Mouse (Mus musculus): Measurements from ENCODE around the gene Reep3. TPM values are rescaled to one million over a fixed set of nuclear protein-coding genes. Genes with fewer than 3 reads are reported as not detected.

Reep3 gene
- polyA plus RNA-seq (2012; rRNA removed), result 31.4 and 32.0 TPM in 2 replicates

DNA sequence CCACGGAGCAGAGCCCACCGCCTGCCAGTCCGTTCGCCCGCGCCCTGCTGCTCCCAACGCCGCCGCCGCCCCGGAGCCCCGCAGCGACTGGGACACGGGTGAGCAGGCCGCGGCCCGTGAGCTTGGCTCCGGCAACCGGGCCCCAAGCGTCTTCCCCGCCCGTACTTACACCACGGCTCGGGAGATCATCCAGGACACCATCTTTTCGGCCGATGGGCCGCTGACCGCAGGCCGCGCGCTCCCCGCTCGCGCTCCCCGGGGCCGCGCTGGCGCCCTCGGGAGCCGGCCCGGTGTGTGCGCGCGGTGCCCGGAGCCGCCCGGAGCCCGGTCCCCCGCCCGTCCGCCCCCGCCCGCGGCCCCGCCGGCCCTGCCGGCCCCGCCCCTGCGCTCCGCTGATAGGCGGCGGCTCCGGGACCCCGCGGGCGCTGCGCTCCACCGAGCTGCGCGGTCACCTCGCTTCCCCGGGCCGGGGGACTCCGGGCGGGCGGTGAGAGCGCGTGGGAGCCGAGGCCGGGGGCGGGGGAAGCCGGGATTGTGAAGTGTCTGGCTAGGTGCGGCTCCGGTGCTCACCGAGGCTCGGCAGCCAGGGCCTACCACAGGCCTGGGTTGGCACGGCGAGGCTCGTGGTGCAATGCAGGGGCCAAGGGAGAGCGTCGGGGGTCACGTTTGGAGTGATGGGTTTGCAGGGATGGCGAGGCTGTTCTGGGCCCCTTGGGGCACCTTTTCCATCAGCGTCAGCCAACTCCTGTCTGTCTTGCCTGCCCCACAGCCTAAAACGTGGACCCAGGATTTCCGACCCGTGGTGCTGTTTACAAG is at the start of gene Reep3:
Gene Reep3, minus strand, starts transcription at position 325 of the 816 bp plus-strand sequence.

DNA sequence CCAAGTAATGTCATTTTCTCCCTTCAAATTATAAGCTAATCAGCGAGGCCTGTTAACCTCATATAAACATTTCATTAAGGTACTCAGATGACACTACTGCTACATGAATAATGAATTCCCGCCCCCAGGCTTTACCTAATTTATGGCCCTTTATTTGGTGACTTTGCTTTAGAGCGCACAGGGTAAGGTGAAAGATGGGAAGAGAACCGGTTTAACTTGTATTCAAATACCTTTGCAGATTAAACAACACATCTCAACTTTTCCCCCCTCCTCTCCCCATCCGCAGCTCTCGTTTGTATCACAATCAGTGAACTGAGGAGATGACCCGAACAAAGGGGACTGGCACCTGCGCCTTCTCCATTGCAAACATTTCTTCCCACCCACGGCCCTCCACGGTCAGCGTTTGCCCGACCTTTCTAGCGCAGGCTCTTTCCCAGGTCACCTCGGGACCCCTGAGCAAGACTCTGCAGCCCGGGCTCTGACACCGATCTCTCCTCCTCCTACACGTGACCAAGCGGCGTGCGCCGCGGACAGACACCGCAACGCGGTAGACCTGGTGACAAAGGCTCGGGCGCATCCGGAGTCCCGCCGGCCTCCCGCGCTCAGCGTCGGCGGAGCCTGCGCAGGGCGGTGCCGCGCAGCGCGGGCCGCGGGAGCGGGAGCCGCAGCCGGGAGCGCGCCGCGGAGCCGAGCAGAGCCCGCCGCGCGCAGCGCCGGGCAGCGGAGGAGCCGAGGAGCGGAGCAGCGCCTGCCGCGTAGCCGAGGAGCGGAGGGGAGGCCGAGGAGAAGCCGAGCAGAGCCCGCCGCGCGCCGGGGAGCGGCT is 736 bp downstream of the Reep3 start, which contains the start of gene Jmjd1c:
Gene Jmjd1c, plus strand, starts transcription at position 328 of the 823 bp plus-strand sequence.

Other genes with a start within 250 kb of the Reep3 start
- 40.9 and 42.5 TPM in 2 replicates for gene Jmjd1c, start 820 bp downstream of the Reep3 start, polyA plus RNA-seq (2012; rRNA removed)
- 18.7 and 18.9 TPM in 2 replicates for gene Nrbf2, start 188.4 kb upstream of the Reep3 start, polyA plus RNA-seq (2012; rRNA removed)

Measured in central nervous system, embryonic 14 days (tissue).